In the genomic region with DNA sequence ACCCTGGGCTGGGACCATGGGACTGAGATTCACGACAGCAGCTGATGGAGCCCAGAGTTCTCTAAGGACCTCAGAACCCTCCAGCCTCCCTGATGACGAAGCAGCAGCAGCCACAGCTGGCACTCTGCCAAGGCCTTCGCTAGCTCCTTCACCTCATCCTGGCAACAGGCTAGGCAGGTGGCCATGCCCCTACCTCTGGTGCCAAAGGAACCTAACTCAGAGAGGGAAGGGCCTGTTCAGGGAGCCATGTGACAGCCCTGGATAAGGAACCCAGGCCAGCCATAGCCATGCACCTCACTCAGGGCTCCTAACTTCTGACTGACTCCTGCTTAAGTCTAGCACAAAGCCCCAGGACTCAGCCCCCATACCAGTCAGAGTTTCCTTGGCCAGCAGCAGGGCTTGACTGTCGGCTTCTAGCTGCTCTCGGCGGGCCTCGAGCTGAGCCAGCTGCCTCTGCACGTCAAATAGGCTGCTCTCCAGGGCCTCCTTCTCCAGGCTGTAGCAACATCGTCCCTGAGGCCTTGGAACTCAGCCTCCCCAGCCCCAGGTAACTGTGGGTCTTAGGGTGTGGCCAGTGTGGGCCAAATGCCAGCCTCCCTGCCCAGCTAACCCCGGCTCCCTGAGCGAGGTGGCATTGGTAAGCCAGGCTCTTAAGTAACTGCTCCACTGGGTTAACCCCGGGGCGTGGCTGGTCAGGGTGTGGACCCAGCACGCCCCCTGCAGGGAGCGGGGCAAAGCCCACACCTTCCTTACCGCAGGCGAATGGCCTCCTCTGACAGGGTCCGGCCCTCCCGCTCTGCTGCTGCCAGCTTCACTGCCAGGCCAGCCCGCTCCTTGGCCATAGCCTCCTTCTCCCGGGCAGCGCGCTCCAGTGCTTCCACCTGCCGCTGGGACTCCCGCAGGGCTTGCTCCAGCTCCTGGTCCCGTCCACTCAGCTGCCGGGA, we compare ENCODE assay signal across 10 mouse cellular contexts. TPM values are rescaled to one million over a fixed set of nuclear protein-coding genes. Genes with fewer than 3 reads are reported as not detected.
DNase-seq lines count a peak whose midpoint lies in the region; ATAC-seq lines count a peak whose summit lies in the region.
"Had no signal": no experiment of that assay in that cellular context is flagged by ENCODE, and none has a peak within 500 bp of the region (broad histone marks: within the 10 kb centered on the region; RNA-seq: fewer than 3 reads in every experiment).

No protein-coding gene starts in this region.

- peak overlapping the region; percentile 51; the same call in 1 of the 2 replicates for H3K27ac ChIP-seq in midbrain, embryonic 13.5 days
- no peak overlapping the region for H3K27ac ChIP-seq in midbrain, embryonic 11.5 days (ENCODE audit: low read depth, low read length)
- no peak overlapping the region; the same call in 1 of the 2 replicates for H3K27ac ChIP-seq in neural tube, embryonic 15.5 days (replicated peaks)

- H3K4me1 ChIP-seq in midbrain, embryonic 13.5 days (replicated peaks) = peaks cover 8% of the 10 kb centered on the region
- H3K4me1 ChIP-seq in midbrain, embryonic 11.5 days (ENCODE audit: control insufficient read depth, insufficient read depth, low read length) = no peaks in the 10 kb centered on the region
- H3K4me1 ChIP-seq in neural tube, embryonic 15.5 days = peaks cover 18% of the 10 kb centered on the region; the same call in 1 of the 2 replicates

- H3K4me3 ChIP-seq in midbrain, embryonic 13.5 days (replicated peaks) = no peak overlapping the region
- H3K4me3 ChIP-seq in midbrain, embryonic 11.5 days (ENCODE audit: low read depth, low read length) = no peak overlapping the region
- no peak overlapping the region for H3K4me3 ChIP-seq in neural tube, embryonic 15.5 days (replicated peaks)

- DNase-seq in CD4-positive, CD25-positive, alpha-beta regulatory T cell, adult 2 months (ENCODE audit: low read depth, low spot score) = peak; percentile 18
- DNase-seq in midbrain, embryonic 11.5 days (ENCODE audit: low spot score, missing footprints) = no peak
- peak; percentile 77 to 89 for DNase-seq in kidney, postnatal 25 days
- no peak for DNase-seq in embryo, embryonic 10 days (ENCODE audit: low spot score)
- no peak for DNase-seq in layer of hippocampus, postnatal 10 days (ENCODE audit: low spot score in 2 of 2)

- no peak overlapping the region for H3K4me2 ChIP-seq in midbrain, embryonic 13.5 days (replicated peaks)
- H3K4me2 ChIP-seq in midbrain, embryonic 11.5 days = no peak overlapping the region
- no peak overlapping the region for H3K4me2 ChIP-seq in neural tube, embryonic 15.5 days

- H3K9me3 ChIP-seq in midbrain, embryonic 13.5 days = no peaks in the 10 kb centered on the region
- H3K9me3 ChIP-seq in midbrain, embryonic 11.5 days (ENCODE audit: control insufficient read depth, low read length) = no peaks in the 10 kb centered on the region
- H3K9me3 ChIP-seq in neural tube, embryonic 15.5 days (replicated peaks) = no peaks in the 10 kb centered on the region

- no peak for ATAC-seq in CD4-positive, CD25-positive, alpha-beta regulatory T cell, adult 4 months
- ATAC-seq in midbrain, embryonic 13.5 days = no peak
- no peak for ATAC-seq in midbrain, embryonic 11.5 days (ENCODE audit: low FRiP score)
- 0 out of 2 replicates have a peak, but pooled peaks have one; percentile 15 for ATAC-seq in neural tube, embryonic 15.5 days (ENCODE audit: low FRiP score)

- 82% methylated on average over 27 of the region's 27 CpGs for WGBS in midbrain, embryonic 13.5 days
- 85% methylated on average over 27 of the region's 27 CpGs for WGBS in midbrain, embryonic 11.5 days
- 73% methylated on average over 27 of the region's 27 CpGs for WGBS in neural tube, embryonic 15.5 days

- no peak overlapping the region for H3K9ac ChIP-seq in midbrain, embryonic 13.5 days (replicated peaks)
- no peak overlapping the region for H3K9ac ChIP-seq in midbrain, embryonic 11.5 days (ENCODE audit: low read length)
- H3K9ac ChIP-seq in neural tube, embryonic 15.5 days (replicated peaks) = no peak overlapping the region

- H3K36me3 ChIP-seq in midbrain, embryonic 13.5 days = peaks cover 86% of the 10 kb centered on the region
- peaks cover 11% of the 10 kb centered on the region for H3K36me3 ChIP-seq in midbrain, embryonic 11.5 days (ENCODE audit: control insufficient read depth, insufficient read depth, low read length)
- H3K36me3 ChIP-seq in neural tube, embryonic 15.5 days = peaks cover 25% of the 10 kb centered on the region; the same call in 1 of the 2 replicates

- no peaks in the 10 kb centered on the region for H3K27me3 ChIP-seq in midbrain, embryonic 13.5 days
- no peaks in the 10 kb centered on the region for H3K27me3 ChIP-seq in midbrain, embryonic 11.5 days (ENCODE audit: control insufficient read depth, insufficient read depth, low read length)
- H3K27me3 ChIP-seq in neural tube, embryonic 15.5 days (replicated peaks) = no peaks in the 10 kb centered on the region

RNA-seq across cellular contexts. Expression of gene Mfap2, which starts 23.7 kb away (rescaled TPM):
- not detected for polyA plus RNA-seq in CD4-positive, CD25-positive, alpha-beta regulatory T cell, adult 4 months (2017; shearing (Covaris generic))
- polyA plus RNA-seq in midbrain, embryonic 13.5 days (2015; fragmentation: Nextera tagmentation; extraction: Ambion mirVana) = 181 and 207 TPM in 2 replicates
- 250 and 254 TPM in 2 replicates for polyA plus RNA-seq in midbrain, embryonic 11.5 days (2014; fragmentation: Nextera tagmentation; extraction: Ambion mirVana)
- 210 and 222 TPM in 2 replicates for polyA plus RNA-seq in neural tube, embryonic 15.5 days (2015; fragmentation: Nextera tagmentation; extraction: Ambion mirVana)
- 10 to 100 TPM; 20.9 TPM for total RNA-seq in layer of hippocampus, postnatal 10 days (2021)

RNA-seq across cellular contexts. Expression of gene Crocc, which starts 26.5 kb away (rescaled TPM):
- 1 to 10 TPM in 1 of 2 experiments, not detected in 1; 1.4 TPM for polyA plus RNA-seq in CD4-positive, CD25-positive, alpha-beta regulatory T cell, adult 4 months (2017; shearing (Covaris generic))
- 6.8 and 8.8 TPM in 2 replicates for polyA plus RNA-seq in midbrain, embryonic 13.5 days (2015; fragmentation: Nextera tagmentation; extraction: Ambion mirVana)
- polyA plus RNA-seq in midbrain, embryonic 11.5 days (2014; fragmentation: Nextera tagmentation; extraction: Ambion mirVana) = 6.3 and 8.3 TPM in 2 replicates
- polyA plus RNA-seq in neural tube, embryonic 15.5 days (2015; fragmentation: Nextera tagmentation; extraction: Ambion mirVana) = 4.5 and 4.9 TPM in 2 replicates
- 10 to 100 TPM; 32.2 to 42.8 TPM for total RNA-seq in layer of hippocampus, postnatal 10 days (2021)

RNA-seq across cellular contexts. Expression of gene Necap2, which starts 44.3 kb away (rescaled TPM):
- polyA plus RNA-seq in CD4-positive, CD25-positive, alpha-beta regulatory T cell, adult 4 months (2017; shearing (Covaris generic)) = 100 to 1,000 TPM in 1 of 2 experiments, 10 to 100 TPM in 1; 83.0 to 153 TPM
- polyA plus RNA-seq in midbrain, embryonic 13.5 days (2015; fragmentation: Nextera tagmentation; extraction: Ambion mirVana) = 47.2 and 52.3 TPM in 2 replicates
- 40.0 and 43.5 TPM in 2 replicates for polyA plus RNA-seq in midbrain, embryonic 11.5 days (2014; fragmentation: Nextera tagmentation; extraction: Ambion mirVana)
- 56.8 and 59.8 TPM in 2 replicates for polyA plus RNA-seq in neural tube, embryonic 15.5 days (2015; fragmentation: Nextera tagmentation; extraction: Ambion mirVana)
- 10 to 100 TPM; 43.7 to 48.4 TPM for total RNA-seq in layer of hippocampus, postnatal 10 days (2021)

RNA-seq across cellular contexts. Expression of gene Atp13a2, which starts 47.2 kb away (rescaled TPM):
- 1 to 10 TPM; 4.0 to 5.9 TPM for polyA plus RNA-seq in CD4-positive, CD25-positive, alpha-beta regulatory T cell, adult 4 months (2017; shearing (Covaris generic))
- 118 and 127 TPM in 2 replicates for polyA plus RNA-seq in midbrain, embryonic 13.5 days (2015; fragmentation: Nextera tagmentation; extraction: Ambion mirVana)
- polyA plus RNA-seq in midbrain, embryonic 11.5 days (2014; fragmentation: Nextera tagmentation; extraction: Ambion mirVana) = 28.5 and 33.4 TPM in 2 replicates
- 162 and 188 TPM in 2 replicates for polyA plus RNA-seq in neural tube, embryonic 15.5 days (2015; fragmentation: Nextera tagmentation; extraction: Ambion mirVana)
- total RNA-seq in layer of hippocampus, postnatal 10 days (2021) = 100 to 1,000 TPM; 233 to 238 TPM

RNA-seq across cellular contexts. Expression of gene Spata21, which starts 54.3 kb away (rescaled TPM):
- polyA plus RNA-seq in CD4-positive, CD25-positive, alpha-beta regulatory T cell, adult 4 months (2017; shearing (Covaris generic)) = 1 to 10 TPM; 1.0 to 1.2 TPM
- polyA plus RNA-seq in midbrain, embryonic 13.5 days (2015; fragmentation: Nextera tagmentation; extraction: Ambion mirVana) = 0.22 TPM in 1 of 2 replicates, not detected in the other
- polyA plus RNA-seq in midbrain, embryonic 11.5 days (2014; fragmentation: Nextera tagmentation; extraction: Ambion mirVana) = not detected in 2 replicates
- polyA plus RNA-seq in neural tube, embryonic 15.5 days (2015; fragmentation: Nextera tagmentation; extraction: Ambion mirVana) = 0.51 and 0.55 TPM in 2 replicates
- total RNA-seq in layer of hippocampus, postnatal 10 days (2021) = under 1 TPM; 0.27 to 0.53 TPM
- polyA plus RNA-seq: brain, embryonic 14.5 days; heart, embryonic 14.5 days had no signal

Comparison
In these comparisons a context has a peak if more than half of its experiments do, and no peak if none do; other contexts are left out.
1. DNase-seq: peak in CD4-positive, CD25-positive, alpha-beta regulatory T cell, adult 2 months (single experiment) and kidney, postnatal 25 days (2 of 2); none in midbrain, embryonic 11.5 days (single experiment), embryo, embryonic 10 days (single experiment) and layer of hippocampus, postnatal 10 days (0 of 2).
2. RNA of gene Mfap2, which starts 23.7 kb away (polyA plus RNA-seq): 250 to 254 TPM in midbrain, embryonic 11.5 days, 210 to 222 TPM in neural tube, embryonic 15.5 days and 181 to 207 TPM in midbrain, embryonic 13.5 days; not detected in CD4-positive, CD25-positive, alpha-beta regulatory T cell, adult 4 months; every median in the first group is over 100 times any median in the second.